Mouse (Mus musculus) heart, embryonic 11.5 days (tissue): ENCODE measurements at regions not wholly inside any gene's neighbourhood (a gene's known extent, or its start where the extent isn't known, plus 50 kb on each side); places are given as distances from the start of the nearest gene placed in this dataset.

ENCODE experiments used
- ATAC-seq: fragments of 200-750 bp; cut with Nextera tagmentation; replicated peaks from 2 replicates; pipeline ENCODE4 v1.8.0; 2017; ENCODE audit warnings: moderate library complexity; ENCODE audit not compliant: insufficient number of reproducible peaks, low FRiP score, low TSS enrichment
- H3K27ac ChIP-seq: fragments of 300-500 bp; sonication (generic); 2 replicates; pipeline ENCODE4 v1.5.1; 2014; ENCODE audit warnings: mild to moderate bottlenecking, low read depth, low read length
- H3K27me3 ChIP-seq: fragments of 300-500 bp; sonication (generic); 2 replicates; pipeline ENCODE4 v1.6.1; 2014; ENCODE audit warnings: mild to moderate bottlenecking, low read length, mixed read lengths; ENCODE audit not compliant: control insufficient read depth, insufficient read depth
- H3K36me3 ChIP-seq: fragments of 300-500 bp; sonication (generic); 2 replicates; pipeline ENCODE4 v1.6.1; 2014; ENCODE audit warnings: mild to moderate bottlenecking, low read length, moderate library complexity, mixed read lengths; ENCODE audit not compliant: control insufficient read depth, insufficient read depth
- H3K4me1 ChIP-seq: fragments of 300-500 bp; sonication (generic); 2 replicates; pipeline ENCODE4 v1.6.1; 2014; ENCODE audit warnings: low read length; ENCODE audit not compliant: control insufficient read depth, insufficient read depth
- H3K4me2 ChIP-seq: fragments of 300-500 bp; sonication (generic); 2 replicates; pipeline ENCODE4 v1.6.1; 2014; ENCODE audit warnings: mild to moderate bottlenecking, moderate library complexity
- H3K4me3 ChIP-seq: fragments of 300-500 bp; sonication (generic); 2 replicates; pipeline ENCODE4 v1.5.1; 2014; ENCODE audit warnings: low read depth, low read length
- H3K9ac ChIP-seq: fragments of 300-500 bp; sonication (generic); 2 replicates; pipeline ENCODE4 v1.6.1; 2014; ENCODE audit warnings: mild to moderate bottlenecking, low read depth, low read length, moderate library complexity
- H3K9me3 ChIP-seq: fragments of 300-500 bp; sonication (generic); replicated peaks from 2 replicates; pipeline ENCODE4 v1.6.1; 2016; ENCODE audit warnings: low read length; ENCODE audit not compliant: control insufficient read depth
- WGBS: fragments of 180-500 bp; shearing (Covaris S2); extraction: QIAGEN DNeasy Blood & Tissue Kit; methylation state at CpG from one replicate; pipeline ENCODE4 v1.1.7; 2014; ENCODE audit not compliant: insufficient replicate concordance; 5-methylcytosine and 5-hydroxymethylcytosine counted together

DNA sequence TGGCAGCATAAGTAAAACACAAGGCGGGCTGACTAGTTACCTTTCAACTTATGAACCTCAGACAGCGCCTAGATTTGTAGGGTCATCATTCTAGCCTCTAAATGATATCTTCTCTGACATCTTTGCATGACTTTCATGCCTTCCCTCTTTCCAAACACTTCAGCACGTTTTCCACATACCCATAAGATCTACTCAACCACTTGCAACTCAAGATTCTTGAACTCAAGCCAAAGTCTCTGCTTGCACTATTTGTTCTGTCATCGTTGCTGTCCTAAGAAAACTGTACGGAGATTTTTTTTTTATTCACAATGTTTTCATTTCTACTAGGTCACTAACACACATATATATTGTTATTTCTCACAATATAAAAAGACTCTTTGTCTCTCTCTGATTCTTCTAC lies 150.8 kb upstream of the Lsm8 start:
- Histone ChIP-seq H3K36me3 (no peaks in the 10 kb centered on the region), H3K4me2 (no peak overlapping the region), H3K9ac (no peak overlapping the region), H3K4me1 (no peaks in the 10 kb centered on the region), H3K27me3 (no peaks in the 10 kb centered on the region), H3K27ac (no peak overlapping the region), H3K9me3 (no peaks in the 10 kb centered on the region), H3K4me3 (no peak overlapping the region)
- WGBS: 69% methylated on average over 5 of the region's 5 CpGs
- ATAC-seq: no peak

DNA sequence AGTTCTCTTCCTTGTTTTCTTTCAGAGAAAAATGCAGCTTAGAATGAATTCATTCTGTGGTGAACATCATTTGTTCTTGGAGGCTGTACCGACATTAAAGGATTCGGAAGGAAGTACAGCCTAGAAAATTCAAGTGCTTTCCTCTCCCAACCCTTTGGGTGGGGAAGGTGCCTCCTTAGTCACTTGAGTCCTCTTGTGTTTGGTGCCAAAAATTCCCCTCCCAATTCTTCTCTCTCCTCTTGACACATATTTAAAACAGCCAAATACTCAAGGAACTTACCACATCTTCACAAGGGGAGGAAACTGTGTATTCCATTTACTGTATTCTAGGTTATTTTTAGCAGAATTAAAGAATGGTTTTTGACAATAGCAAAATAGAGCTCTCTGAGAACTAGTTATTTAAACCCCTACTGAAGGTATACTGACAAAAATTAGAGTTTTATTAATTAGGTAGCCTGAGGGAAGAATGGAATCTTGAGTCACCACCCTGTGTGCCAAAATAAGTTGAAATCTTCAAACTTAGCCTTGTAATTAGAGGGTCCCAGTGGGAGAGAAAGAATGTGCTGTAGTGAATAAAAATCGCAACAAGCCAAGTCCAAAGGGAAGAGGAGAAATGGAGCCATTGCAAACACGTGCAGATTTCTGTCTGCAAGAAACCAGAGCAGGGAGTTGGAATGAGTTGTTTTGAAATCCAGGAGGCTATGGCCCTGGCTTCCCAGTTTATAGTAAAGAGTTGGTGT lies 149.2 kb upstream of the Lsm8 start:
- H3K4me3 ChIP-seq: no peak overlapping the region
- H3K27me3 ChIP-seq: no peaks in the 10 kb centered on the region
- no peaks in the 10 kb centered on the region for H3K36me3 ChIP-seq
- ATAC-seq: no peak
- WGBS: 59% methylated on average over 4 of the region's 4 CpGs
- no peak overlapping the region for H3K27ac ChIP-seq
- no peak overlapping the region for H3K4me2 ChIP-seq
- no peaks in the 10 kb centered on the region for H3K4me1 ChIP-seq
- no peaks in the 10 kb centered on the region for H3K9me3 ChIP-seq
- no peak overlapping the region for H3K9ac ChIP-seq

DNA sequence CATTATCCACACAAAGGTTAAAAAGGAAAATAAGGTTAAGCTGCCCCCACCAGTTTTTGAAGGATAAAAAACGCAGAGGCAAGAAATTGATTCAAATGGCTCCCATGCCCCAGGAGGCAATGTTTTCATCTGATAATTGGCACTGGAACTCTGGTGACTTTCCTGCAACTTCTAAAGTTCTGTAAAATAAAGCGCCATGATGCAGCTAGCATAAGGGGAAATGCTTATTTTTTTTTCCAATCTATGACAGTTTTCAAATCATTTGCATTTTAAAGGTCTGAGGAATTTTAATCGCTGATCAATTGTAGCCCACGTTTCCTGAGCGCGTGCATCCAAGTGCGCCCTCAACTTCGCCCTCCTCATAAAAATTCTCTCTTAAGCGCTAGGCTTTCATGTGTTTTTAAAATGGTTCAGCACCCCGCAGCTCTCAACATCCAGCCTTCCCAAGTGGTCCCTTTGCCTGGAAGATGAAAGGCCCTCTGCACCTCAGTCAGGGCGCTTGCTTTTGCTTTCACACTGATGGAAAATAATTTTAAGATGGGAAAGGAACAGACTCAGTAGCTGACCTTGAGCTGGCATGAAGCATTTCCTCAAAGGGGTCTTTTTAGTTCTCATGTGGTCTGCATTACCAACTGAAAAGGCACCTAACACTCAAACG lies 148.5 kb upstream of the Lsm8 start:
- H3K4me2 ChIP-seq: no peak overlapping the region; the same call in 1 of the 2 replicates
- no peaks in the 10 kb centered on the region for H3K9me3 ChIP-seq
- WGBS: 26% methylated on average over 12 of the region's 12 CpGs
- H3K4me1 ChIP-seq: no peaks in the 10 kb centered on the region
- no peak for ATAC-seq
- no peak overlapping the region for H3K27ac ChIP-seq
- H3K4me3 ChIP-seq: no peak overlapping the region
- no peak overlapping the region for H3K9ac ChIP-seq
- H3K36me3 ChIP-seq: no peaks in the 10 kb centered on the region
- H3K27me3 ChIP-seq: no peaks in the 10 kb centered on the region

DNA sequence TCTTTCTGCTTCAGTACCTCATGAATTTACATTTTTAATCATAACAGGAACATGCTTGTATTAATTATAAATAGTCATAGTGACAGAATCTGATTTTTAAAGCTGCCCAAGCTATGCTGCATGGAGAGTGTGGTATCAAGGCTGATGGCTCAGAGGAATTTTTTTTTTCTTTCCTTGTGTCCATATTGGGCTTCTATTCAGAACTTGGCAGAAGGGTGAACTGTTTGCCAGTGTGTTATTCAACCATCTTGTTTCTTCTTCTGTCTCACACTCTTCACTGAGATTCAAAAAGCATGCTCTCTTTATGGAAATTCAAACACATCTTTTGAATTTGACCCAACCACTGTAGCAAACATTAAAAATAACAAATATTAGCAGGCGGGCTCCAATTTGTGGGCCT lies 137.6 kb upstream of the Lsm8 start:
- Histone ChIP-seq H3K4me1 (no peaks in the 10 kb centered on the region), H3K9ac (no peak overlapping the region), H3K36me3 (no peaks in the 10 kb centered on the region), H3K27ac (no peak overlapping the region), H3K4me3 (no peak overlapping the region), H3K4me2 (no peak overlapping the region), H3K27me3 (no peaks in the 10 kb centered on the region), H3K9me3 (no peaks in the 10 kb centered on the region)
- 66% methylated on average over 1 of the region's 1 CpGs for WGBS
- no peak for ATAC-seq

DNA sequence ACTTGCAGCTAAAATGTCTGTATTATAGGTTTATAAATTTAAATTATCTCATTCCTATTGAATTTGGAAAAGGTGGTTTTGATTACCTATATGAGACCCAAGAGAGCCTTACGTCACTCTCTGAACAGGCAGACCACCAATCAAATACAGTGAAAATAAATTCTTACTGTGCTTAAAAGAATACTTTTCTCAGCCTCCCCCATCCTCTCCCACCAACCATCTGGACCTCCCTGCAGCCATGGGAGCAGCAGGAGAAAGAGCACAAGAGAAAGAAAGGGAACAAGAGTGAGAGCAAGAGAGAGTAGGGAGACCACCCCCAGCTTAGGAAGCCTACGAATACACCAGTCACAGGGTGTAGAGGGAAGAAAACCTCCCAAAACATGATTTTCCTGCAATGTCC lies 99.5 kb upstream of the Lsm8 start:
- H3K27ac ChIP-seq: no peak overlapping the region
- no peaks in the 10 kb centered on the region for H3K27me3 ChIP-seq
- H3K9me3 ChIP-seq: peaks cover 2% of the 10 kb centered on the region; the same call in 1 of the 2 replicates
- no peaks in the 10 kb centered on the region for H3K36me3 ChIP-seq
- no peaks in the 10 kb centered on the region for H3K4me1 ChIP-seq
- WGBS: 76% methylated on average over 2 of the region's 2 CpGs
- H3K4me2 ChIP-seq: no peak overlapping the region
- H3K9ac ChIP-seq: no peak overlapping the region
- no peak for ATAC-seq
- H3K4me3 ChIP-seq: no peak overlapping the region

DNA sequence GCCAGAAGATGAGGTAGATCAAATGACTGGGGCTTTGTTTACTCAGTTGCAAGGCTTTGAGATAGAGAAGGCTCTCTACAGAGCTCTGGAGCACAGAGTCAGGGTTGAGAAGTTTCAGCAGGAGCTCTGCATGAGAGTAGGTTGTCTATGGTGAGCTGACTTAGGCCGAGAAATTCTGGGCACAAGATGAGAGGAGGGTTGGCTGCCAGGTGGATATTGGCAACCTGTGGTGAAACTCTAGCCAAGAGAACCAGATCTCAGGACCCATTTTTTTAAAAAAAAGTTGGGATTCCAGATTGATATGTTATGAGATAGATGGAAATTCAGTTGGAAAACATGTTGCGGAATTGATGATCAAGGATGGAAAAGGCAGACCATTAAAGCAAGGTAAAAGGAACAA lies 83.8 kb upstream of the Lsm8 start:
- Histone ChIP-seq H3K4me2 (no peak overlapping the region), H3K4me1 (no peaks in the 10 kb centered on the region), H3K27me3 (no peaks in the 10 kb centered on the region), H3K9me3 (no peaks in the 10 kb centered on the region), H3K4me3 (no peak overlapping the region), H3K27ac (no peak overlapping the region), H3K36me3 (no peaks in the 10 kb centered on the region), H3K9ac (no peak overlapping the region)
- ATAC-seq: no peak
- 79% methylated on average over 2 of the region's 2 CpGs for WGBS

DNA sequence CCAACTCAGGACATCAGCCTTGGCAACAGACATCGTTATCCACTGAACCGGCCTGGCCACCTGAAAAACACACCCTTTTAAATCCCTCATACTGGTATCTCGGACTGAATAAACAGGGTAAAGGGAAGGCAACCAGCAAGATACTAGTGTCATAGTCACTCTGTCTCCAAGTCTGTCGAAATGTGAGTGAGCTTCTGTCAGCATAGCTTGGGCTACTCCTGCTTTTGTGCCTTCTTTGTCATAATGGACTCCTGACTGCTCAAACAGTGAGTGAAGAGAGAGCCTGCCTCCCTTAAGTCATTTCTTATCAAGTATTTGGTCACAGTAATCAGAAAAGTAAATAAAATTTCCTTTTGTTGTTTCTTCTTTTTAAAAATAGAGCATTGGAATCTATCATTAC lies 53.0 kb upstream of the Lsm8 start:
- no peak overlapping the region for H3K27ac ChIP-seq
- no peak overlapping the region for H3K4me3 ChIP-seq
- H3K9me3 ChIP-seq: no peaks in the 10 kb centered on the region
- H3K9ac ChIP-seq: no peak overlapping the region
- no peaks in the 10 kb centered on the region for H3K27me3 ChIP-seq
- ATAC-seq: no peak
- H3K4me1 ChIP-seq: no peaks in the 10 kb centered on the region
- no peaks in the 10 kb centered on the region for H3K36me3 ChIP-seq
- 64% methylated on average over 4 of the region's 4 CpGs for WGBS
- H3K4me2 ChIP-seq: no peak overlapping the region

DNA sequence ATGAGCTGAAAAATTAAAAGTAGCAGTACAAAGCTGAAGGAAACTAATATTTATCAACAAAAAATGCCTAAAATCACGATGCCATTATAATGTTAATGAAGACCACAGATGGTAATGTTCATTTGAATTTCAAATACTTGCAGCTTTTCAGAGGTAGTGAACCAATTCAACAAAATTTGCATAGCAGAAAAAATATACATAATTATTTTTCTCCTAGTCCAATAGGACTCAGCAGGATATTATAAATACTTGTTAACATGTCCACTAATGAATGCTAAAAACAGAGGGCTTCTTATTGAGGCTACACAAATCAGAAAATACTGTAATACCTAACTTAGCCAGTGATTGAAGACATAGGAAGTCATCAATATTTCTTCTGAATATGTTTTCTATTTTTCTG lies 52.5 kb upstream of the Lsm8 start:
- Histone ChIP-seq H3K27ac (no peak overlapping the region), H3K27me3 (no peaks in the 10 kb centered on the region), H3K36me3 (no peaks in the 10 kb centered on the region), H3K4me2 (no peak overlapping the region), H3K9me3 (no peaks in the 10 kb centered on the region), H3K9ac (no peak overlapping the region), H3K4me3 (no peak overlapping the region), H3K4me1 (no peaks in the 10 kb centered on the region)
- WGBS: 56% methylated on average over 1 of the region's 1 CpGs
- ATAC-seq: no peak

DNA sequence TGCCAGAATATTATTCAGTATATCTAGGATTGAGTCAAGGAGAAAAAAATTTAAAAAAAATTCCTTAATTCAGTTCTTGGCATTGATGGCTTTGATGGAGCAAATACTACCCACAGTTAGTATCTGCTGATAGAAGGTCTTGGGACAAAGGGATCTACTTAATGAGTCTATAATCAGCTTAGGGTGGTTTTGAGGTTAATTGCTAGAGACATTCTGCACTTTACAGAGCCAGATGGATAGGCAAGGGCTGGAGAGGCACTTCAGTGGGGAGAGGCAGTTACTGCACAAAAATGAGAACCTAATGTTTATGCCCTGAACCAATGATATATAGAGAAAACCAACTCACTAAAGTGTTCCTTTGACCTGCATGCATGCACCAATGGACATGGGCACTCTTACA lies 51.8 kb upstream of the Lsm8 start:
- no peak overlapping the region for H3K4me3 ChIP-seq
- no peaks in the 10 kb centered on the region for H3K4me1 ChIP-seq
- H3K36me3 ChIP-seq: no peaks in the 10 kb centered on the region
- no peak overlapping the region for H3K9ac ChIP-seq
- H3K27me3 ChIP-seq: no peaks in the 10 kb centered on the region
- H3K27ac ChIP-seq: no peak overlapping the region
- no peaks in the 10 kb centered on the region for H3K9me3 ChIP-seq
- no peak for ATAC-seq
- H3K4me2 ChIP-seq: no peak overlapping the region
